ENCODE assay signal across 11 mouse cellular contexts in genomic region chr19:46926357-46926756, GRCm38 (mm10).
DNase-seq lines count a peak whose midpoint lies in the region; ATAC-seq and TF ChIP-seq lines count a peak whose summit lies in the region.
"Had no signal": no experiment of that assay in that cellular context is flagged by ENCODE, and none has a peak within 500 bp of the region (broad histone marks: within the 10 kb centered on the region; RNA-seq: fewer than 3 reads in every experiment).

No protein-coding gene starts in this region.

- in situ Hi-C loops in CH12.LX (cut with MboI; ENCODE audit: low pct_ligation_motif_present, low pct_unique_long_range_greater_than_20kb, low sequenced_read_pairs) = no loop called here

- H3K79me2 ChIP-seq in CH12.LX (replicated peaks; ENCODE audit: control insufficient read depth, extremely low read depth, insufficient read depth, poor library complexity, severe bottlenecking) = no peaks in the 10 kb centered on the region

- no peak overlapping the region for H3K4me2 ChIP-seq in heart, embryonic 15.5 days
- H3K4me2 ChIP-seq in CH12.LX (ENCODE audit: insufficient read depth, low read depth, poor library complexity, severe bottlenecking) = no peak overlapping the region
- no peak overlapping the region for H3K4me2 ChIP-seq in embryonic facial prominence, embryonic 15.5 days (replicated peaks)
- H3K4me2 ChIP-seq: forebrain, embryonic 13.5 days; midbrain, embryonic 13.5 days had no signal

- ATAC-seq in heart, embryonic 15.5 days (replicated peaks; ENCODE audit: insufficient number of reproducible peaks, insufficient read depth, low FRiP score, low read depth) = no peak
- ATAC-seq in embryonic facial prominence, embryonic 15.5 days (ENCODE audit: insufficient number of reproducible peaks, low FRiP score, low TSS enrichment, low read depth) = no peak
- ATAC-seq: forebrain, embryonic 13.5 days; midbrain, embryonic 13.5 days had no signal

- intact Hi-C loops in heart, postnatal 14 days (cut with DNase I) = no loop called here

- no peak for TF ChIP-seq POLR2A in CH12.LX (IDR thresholded peaks at IDR 0.05; ENCODE audit: low read depth, low read length)

- H3K36me3 ChIP-seq in heart, embryonic 15.5 days = no peaks in the 10 kb centered on the region
- peaks cover 4 to 35% of the 10 kb centered on the region in 2 experiments for H3K36me3 ChIP-seq in CH12.LX (replicated peaks in 1 of 2; ENCODE audit: control insufficient read depth in 1 of 2, insufficient read depth in 1 of 2, low read length in 1 of 2)
- no peaks in the 10 kb centered on the region for H3K36me3 ChIP-seq in embryonic facial prominence, embryonic 15.5 days

- H3K27ac ChIP-seq in heart, embryonic 15.5 days = peak overlapping the region; percentile 25; the same call in 1 of the 2 replicates
- no peak overlapping the region for H3K27ac ChIP-seq in CH12.LX (ENCODE audit: insufficient read depth, low read depth)
- peak overlapping the region; percentile 25; the same call in 1 of the 2 replicates for H3K27ac ChIP-seq in embryonic facial prominence, embryonic 15.5 days (replicated peaks)
- H3K27ac ChIP-seq: forebrain, embryonic 13.5 days; midbrain, embryonic 13.5 days had no signal

- TF ChIP-seq CTCF in CH12.LX (conservative IDR thresholded peaks at IDR 0.05 in 1 of 2, IDR thresholded peaks at IDR 0.05 in 1 of 2; ENCODE audit: low read depth in 2 of 2, low read length in 2 of 2) = no peak

- no peak overlapping the region for H3K4me3 ChIP-seq in heart, embryonic 15.5 days
- H3K4me3 ChIP-seq in CH12.LX (replicated peaks in 1 of 3; ENCODE audit: low read depth in 2 of 3, low read length in 2 of 3, poor library complexity in 1 of 3) = no peak overlapping the region
- H3K4me3 ChIP-seq in embryonic facial prominence, embryonic 15.5 days (replicated peaks) = no peak overlapping the region
- H3K4me3 ChIP-seq: forebrain, embryonic 13.5 days; midbrain, embryonic 13.5 days had no signal

- no peaks in the 10 kb centered on the region for H3K9me3 ChIP-seq in heart, embryonic 15.5 days (replicated peaks)
- H3K9me3 ChIP-seq in CH12.LX (replicated peaks; ENCODE audit: low read length) = no peaks in the 10 kb centered on the region
- H3K9me3 ChIP-seq in embryonic facial prominence, embryonic 15.5 days (replicated peaks) = no peaks in the 10 kb centered on the region
- H3K9me3 ChIP-seq: forebrain, embryonic 13.5 days; midbrain, embryonic 13.5 days had no signal

- dilution Hi-C loops in CH12.LX (cut with MboI; ENCODE audit: extremely low pct_ligation_motif_present, extremely low pct_unique_long_range_greater_than_20kb, low sequenced_read_pairs) = no loop called here

- no peak for DNase-seq in heart, postnatal 14 days
- DNase-seq in CH12.LX (ENCODE audit: extremely low read depth) = peak; percentile 5
- peak; percentile 30 for DNase-seq in naive thymus-derived CD4-positive, alpha-beta T cell, adult 2 months (ENCODE audit: low read depth)
- no peak for DNase-seq in right cerebral cortex, adult 2 months (ENCODE audit: low spot score in 2 of 2)
- DNase-seq in layer of hippocampus, adult 9-11 months = no peak
- no peak for DNase-seq in T-cell, adult 2 months (ENCODE audit: low spot score)
- DNase-seq: gastrocnemius, postnatal 25 days had no signal

- peaks cover 44% of the 10 kb centered on the region for H3K4me1 ChIP-seq in heart, embryonic 15.5 days (replicated peaks)
- H3K4me1 ChIP-seq in CH12.LX (ENCODE audit: control insufficient read depth in 1 of 2, insufficient read depth in 2 of 2) = peaks cover 0 to 25% of the 10 kb centered on the region in 2 experiments; a peak in 3 of 4 replicates
- H3K4me1 ChIP-seq in embryonic facial prominence, embryonic 15.5 days = peaks cover 24% of the 10 kb centered on the region

- no peak overlapping the region for H3K9ac ChIP-seq in heart, embryonic 15.5 days
- no peak overlapping the region for H3K9ac ChIP-seq in CH12.LX (ENCODE audit: insufficient read depth, low read depth)
- H3K9ac ChIP-seq in embryonic facial prominence, embryonic 15.5 days = no peak overlapping the region
- H3K9ac ChIP-seq: forebrain, embryonic 13.5 days; midbrain, embryonic 13.5 days had no signal

- no peak for TF ChIP-seq RAD21 in CH12.LX (IDR thresholded peaks at IDR 0.05; ENCODE audit: low read depth, low read length)

- no peaks in the 10 kb centered on the region for H3K27me3 ChIP-seq in heart, embryonic 15.5 days
- H3K27me3 ChIP-seq in CH12.LX (replicated peaks) = no peaks in the 10 kb centered on the region
- H3K27me3 ChIP-seq in embryonic facial prominence, embryonic 15.5 days = no peaks in the 10 kb centered on the region
- H3K27me3 ChIP-seq: forebrain, embryonic 13.5 days; midbrain, embryonic 13.5 days had no signal

- 47% methylated on average over 4 of the region's 4 CpGs for WGBS in heart, embryonic 15.5 days
- WGBS in embryonic facial prominence, embryonic 15.5 days = 48% methylated on average over 4 of the region's 4 CpGs

- no peak for TF ChIP-seq EP300 in CH12.LX (IDR thresholded peaks at IDR 0.05; ENCODE audit: low read length)

TF ChIP-seq in CH12.LX, 34 proteins besides CTCF, POLR2A, EP300 and RAD21:
- TF ChIP-seq HCFC1 (IDR thresholded peaks at IDR 0.05; ENCODE audit: low read depth, low read length) (no peak), RCOR1 (conservative IDR thresholded peaks at IDR 0.05; ENCODE audit: low read depth, low read length) (no peak), IRF4 (IDR thresholded peaks at IDR 0.05; ENCODE audit: low read depth, low read length) (no peak), USF2 (conservative IDR thresholded peaks at IDR 0.05; ENCODE audit: low read depth, low read length) (no peak), GABPA (IDR thresholded peaks at IDR 0.05; ENCODE audit: insufficient replicate concordance, low read depth, low read length) (no peak), CHD2 (IDR thresholded peaks at IDR 0.05; ENCODE audit: low read length) (no peak; the same call in 1 of the 2 replicates), TCF12 (IDR thresholded peaks at IDR 0.05; ENCODE audit: low read depth, low read length) (no peak), MEF2A (IDR thresholded peaks at IDR 0.05; ENCODE audit: borderline replicate concordance, low read depth, low read length) (no peak), NRF1 (IDR thresholded peaks at IDR 0.05; ENCODE audit: low read depth, low read length) (no peak), ETS1 (conservative IDR thresholded peaks at IDR 0.05; ENCODE audit: low read depth, low read length) (no peak), TBP (conservative IDR thresholded peaks at IDR 0.05; ENCODE audit: low read depth, low read length) (no peak), MYC (IDR thresholded peaks at IDR 0.05; ENCODE audit: low read depth, low read length) (no peak), ZMIZ1 (IDR thresholded peaks at IDR 0.05; ENCODE audit: low read depth, low read length) (no peak), KAT2A (IDR thresholded peaks at IDR 0.05; ENCODE audit: insufficient replicate concordance, low read length) (no peak), MAZ (IDR thresholded peaks at IDR 0.05; ENCODE audit: low read depth, low read length) (no peak), NELFE (IDR thresholded peaks at IDR 0.05; ENCODE audit: low read depth, low read length) (no peak), SIN3A (IDR thresholded peaks at IDR 0.05; ENCODE audit: low read length) (no peak), ZKSCAN1 (IDR thresholded peaks at IDR 0.05; ENCODE audit: borderline replicate concordance, low read depth, low read length) (no peak)

Comparison
In these comparisons a context has a peak if more than half of its experiments do, and no peak if none do; other contexts are left out.
1. DNase-seq: peak in CH12.LX (single experiment) and naive thymus-derived CD4-positive, alpha-beta T cell, adult 2 months (single experiment); none in heart, postnatal 14 days (0 of 2), right cerebral cortex, adult 2 months (0 of 2), layer of hippocampus, adult 9-11 months (single experiment) and T-cell, adult 2 months (single experiment).